Mouse (Mus musculus): ENCODE results near the gene Gm9376.

GRCm38 (mm10) chr14:118253381-118253780 lies 13.4 kb upstream of the Gm9376 start:
- TF ChIP-seq CTCF (IDR thresholded peaks at IDR 0.05; ENCODE audit: insufficient read depth, low read length): no peak
- no peak for TF ChIP-seq POLR2A (IDR thresholded peaks at IDR 0.05; ENCODE audit: borderline replicate concordance, extremely low read depth, low read depth, low read length)

Data from lung, adult 2 months (tissue).